Mouse (Mus musculus) right cerebral cortex, adult 2 months (tissue): Measurements from ENCODE around the gene Bglap3.
A peak's percentile ranks its signal among the peaks of the same experiment; 100 is the strongest.
"Not testable (repeated sequence)": the region's sequence is repeated elsewhere in the genome, so short reads cannot be mapped to it uniquely, and the experiment has no call there.

ENCODE experiments used
- DNase-seq, 2 experiments: peaks; one replicate each; pipeline ENCODE4 v3.0.0; 2021 to 2022; ENCODE audit warnings: low spot score in 2 of 2

Gene Bglap3

DNA sequence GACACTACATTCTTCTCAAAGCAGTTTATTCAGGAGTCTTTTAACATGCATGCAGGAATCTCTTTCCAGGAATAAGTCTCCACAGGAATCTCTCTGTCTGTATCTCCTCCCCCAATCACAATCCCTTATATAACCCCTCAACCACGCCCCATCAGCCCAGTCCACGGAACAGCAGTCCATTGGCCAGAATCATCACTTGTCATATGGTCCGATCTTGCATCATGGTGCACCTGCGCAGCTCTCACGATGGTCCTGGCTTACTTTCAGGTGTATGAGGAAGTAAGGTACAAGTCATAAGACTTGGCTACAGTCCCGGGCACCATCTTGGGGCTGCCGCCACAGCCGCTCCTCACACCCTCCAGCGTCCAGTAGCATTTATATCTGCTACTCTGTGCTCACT lies at the start of gene Bglap3:
Gene Bglap3, minus strand, starts transcription at position 101 of the 400 bp plus-strand sequence.
- not testable (repeated sequence) for DNase-seq

GRCm38 (mm10) chr3:88422020-88422720 lies 49.6 kb upstream of the Bglap3 start:
- DNase-seq, result peak in 1 of 2 experiments; percentile 34

DNA sequence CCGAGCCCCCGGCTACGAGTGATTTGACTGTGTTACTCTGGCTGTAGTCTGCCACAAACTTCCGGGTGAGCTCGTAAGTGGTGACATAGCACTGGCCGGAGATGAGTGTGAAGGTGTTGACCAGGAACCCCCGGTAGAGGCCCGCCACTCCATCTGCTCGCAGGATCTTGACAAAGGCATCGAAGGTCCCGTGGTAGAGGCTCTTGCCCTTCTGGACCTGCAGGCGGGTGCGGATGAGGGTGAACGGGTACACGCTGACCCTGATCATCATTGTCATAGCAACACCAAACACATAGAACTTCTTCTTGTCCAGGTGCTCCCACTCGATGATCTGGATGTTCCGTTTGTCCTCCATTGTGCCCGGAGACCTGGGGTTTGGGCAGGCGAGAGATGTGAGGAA lies 48.2 kb upstream of the Bglap3 start:
- DNase-seq, result no peak

GRCm38 (mm10) chr3:88418016-88418415 lies 45.5 kb upstream of the Bglap3 start:
- no peak for DNase-seq

- DNase-seq, result no peak
These were observed 43.1 kb upstream of the Bglap3 start for GRCm38 (mm10) chr3:88415668-88416067.

DNA sequence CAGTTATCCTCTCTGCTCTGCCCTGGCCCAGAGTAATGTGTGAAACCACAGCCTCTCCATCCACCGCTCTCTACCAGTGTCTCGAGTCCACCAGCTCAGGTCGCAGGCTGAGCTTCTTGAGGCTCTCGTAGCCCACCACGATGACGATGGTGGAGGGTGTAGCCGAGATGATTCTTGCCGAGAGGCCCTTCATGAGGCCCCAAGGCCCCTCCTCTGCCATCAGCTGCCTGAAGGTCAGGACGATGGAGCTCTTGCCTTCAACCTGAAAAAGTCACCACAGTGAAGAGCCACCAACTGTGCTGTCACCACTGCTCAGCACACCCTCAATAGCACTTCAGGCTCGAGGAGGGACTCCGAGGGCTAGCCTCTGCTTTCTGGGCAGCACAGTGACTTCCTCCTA lies 40.1 kb upstream of the Bglap3 start:
- DNase-seq, result no peak

GRCm38 (mm10) chr3:88411681-88412080 lies 39.1 kb upstream of the Bglap3 start:
- DNase-seq, result no peak

GRCm38 (mm10) chr3:88410645-88411031 lies 38.1 kb upstream of the Bglap3 start:
- DNase-seq, result no peak

GRCm38 (mm10) chr3:88409741-88410644 lies 37.5 kb upstream of the Bglap3 start, which contains the start of gene Pmf1:
Gene Pmf1 (minus strand): TSS chr3:88410331.
- peak; percentile 85 to 89 for DNase-seq

DNA sequence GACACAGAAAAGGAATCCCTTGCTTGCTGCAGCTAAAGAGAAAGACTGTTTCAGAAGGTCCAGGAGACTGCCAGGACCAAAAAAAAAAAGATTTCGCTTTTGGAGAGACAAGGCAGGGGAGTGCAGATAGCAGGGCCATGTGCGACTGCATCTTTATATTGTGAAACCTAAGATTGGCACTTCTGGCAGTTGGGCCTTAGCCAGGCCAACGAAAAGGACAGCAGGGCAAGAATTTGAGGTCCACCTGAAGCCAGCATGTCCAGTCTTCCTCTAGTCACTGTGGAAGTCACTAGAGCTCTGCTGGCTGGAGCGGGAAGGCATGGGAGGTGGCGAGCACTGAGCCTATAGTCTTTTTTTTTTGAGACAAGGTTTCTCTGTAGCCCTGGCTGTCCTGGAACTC lies 36.4 kb upstream of the Bglap3 start:
- no peak for DNase-seq

DNA sequence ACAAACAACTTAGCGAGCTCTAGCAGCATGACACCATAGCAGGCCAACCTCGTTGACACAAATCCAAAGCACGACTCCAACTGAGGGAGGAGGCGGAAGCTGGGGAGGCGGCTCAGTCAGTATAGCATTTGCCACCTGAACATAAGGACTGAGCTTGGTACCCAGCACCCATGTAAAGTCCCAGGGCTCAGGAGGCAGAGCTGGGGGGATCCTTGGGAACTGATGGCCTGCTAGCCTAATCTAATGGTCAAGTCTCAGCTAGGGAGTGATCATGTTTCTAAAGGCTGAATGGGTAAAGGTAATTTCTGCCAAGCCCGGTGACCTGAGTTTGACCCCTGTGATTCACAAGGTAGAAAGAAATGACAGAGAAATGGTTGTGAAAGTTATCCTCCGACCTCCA lies 35.0 kb upstream of the Bglap3 start:
- DNase-seq, result no peak

DNA sequence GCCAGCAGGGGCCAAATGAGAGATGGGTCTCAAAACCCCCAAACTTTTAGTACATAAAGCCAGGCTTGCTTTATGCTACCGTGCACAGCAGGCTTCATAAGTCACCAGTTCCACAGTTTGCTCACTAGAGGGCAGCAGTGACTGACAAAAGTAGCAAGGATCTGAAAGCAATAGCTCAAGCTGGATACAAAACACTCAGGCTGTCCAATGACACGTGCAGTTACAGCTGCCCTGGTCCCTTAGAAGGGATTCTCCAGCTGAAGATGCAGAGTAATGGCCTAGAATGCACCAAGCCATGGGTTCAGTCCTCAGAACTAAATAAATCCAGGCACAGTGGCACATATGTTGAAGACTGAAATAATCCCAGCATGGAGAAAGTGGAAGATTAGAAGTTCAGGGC lies 34.5 kb upstream of the Bglap3 start:
- peak; percentile 75 to 77 for DNase-seq

GRCm38 (mm10) chr3:88403522-88404230 lies 31.1 kb upstream of the Bglap3 start:
- no peak for DNase-seq

DNA sequence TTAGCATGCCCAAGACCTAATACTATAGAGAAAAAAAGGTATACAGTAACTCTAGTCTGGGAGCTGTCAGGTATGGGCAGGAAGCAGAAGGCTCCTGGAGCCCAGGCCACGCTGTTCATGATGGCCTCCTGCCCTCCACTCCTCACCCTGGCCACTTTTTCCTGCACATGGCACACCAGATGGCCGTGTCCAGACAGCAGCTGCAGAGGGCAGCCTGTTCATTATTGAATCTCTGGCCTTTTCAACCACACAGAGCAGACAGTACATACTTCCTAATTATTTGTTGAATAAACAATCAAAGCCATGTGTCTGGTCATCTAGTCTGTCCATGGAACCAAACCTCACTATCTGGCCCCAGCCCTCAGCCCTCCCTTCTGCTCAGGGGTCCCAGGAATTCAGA lies 26.1 kb upstream of the Bglap3 start:
- DNase-seq, result no peak

DNA sequence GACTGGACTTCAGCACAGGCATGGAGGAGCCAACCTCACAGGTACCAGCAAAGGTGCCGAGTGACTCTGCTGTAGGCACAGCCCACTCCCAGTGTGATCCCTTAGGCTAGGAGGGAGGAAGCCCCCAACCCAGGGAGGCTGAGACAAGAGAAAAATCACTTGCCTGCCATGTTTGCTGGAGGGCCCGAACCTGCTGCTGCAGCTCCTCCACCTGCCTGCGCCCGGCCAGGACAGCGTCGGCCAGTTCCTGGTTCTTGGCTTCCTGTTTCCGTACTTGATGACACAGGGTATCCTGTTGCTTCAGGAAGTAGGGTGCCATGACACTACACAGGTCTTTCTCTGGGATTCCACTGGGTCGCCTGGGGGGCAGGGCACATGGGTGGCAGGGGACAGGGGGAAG lies 23.2 kb upstream of the Bglap3 start:
- no peak for DNase-seq

DNA sequence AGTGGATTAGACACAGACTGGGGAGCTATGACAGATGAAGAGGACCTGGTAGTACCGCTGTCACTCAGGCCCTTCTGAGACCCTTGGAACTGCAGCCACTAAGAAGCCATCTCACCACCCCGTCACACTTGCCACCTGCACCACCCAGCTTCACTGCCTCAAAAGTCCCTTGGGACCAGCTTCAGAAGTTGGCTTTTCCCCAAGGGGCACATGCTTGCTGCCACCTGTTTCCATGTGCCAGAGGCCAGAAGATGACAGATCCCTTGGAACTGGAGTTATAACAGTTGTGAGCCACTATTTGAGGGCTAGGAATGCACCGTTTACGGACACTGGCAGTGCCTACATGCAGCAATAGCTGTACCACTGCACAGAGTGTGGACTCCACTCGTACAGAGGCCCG lies 22.7 kb upstream of the Bglap3 start:
- no peak for DNase-seq

- DNase-seq, result no peak
These were observed 21.3 kb upstream of the Bglap3 start for GRCm38 (mm10) chr3:88393776-88394375.

DNA sequence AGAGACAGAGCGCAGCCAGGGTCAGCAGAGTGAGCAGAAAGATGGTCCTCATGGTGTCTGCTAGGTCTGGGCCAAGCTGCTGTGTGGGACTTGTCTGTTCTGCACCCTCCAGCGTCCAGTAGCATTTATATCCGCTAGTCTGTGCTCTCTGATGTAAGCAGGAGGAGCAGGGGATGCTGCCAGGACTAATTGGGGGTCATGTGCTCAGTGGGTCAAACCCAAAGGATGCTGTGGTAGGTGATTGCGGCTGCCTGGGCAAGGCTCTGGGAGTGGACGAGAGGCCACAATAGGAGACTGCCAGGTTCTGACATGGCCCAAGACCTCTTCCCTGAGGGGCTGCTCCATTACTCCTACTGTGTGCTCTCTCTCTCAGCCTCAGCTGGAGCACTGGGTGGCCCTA lies 11.8 kb upstream of the Bglap3 start, which contains the start of gene Bglap:
Gene Bglap, minus strand, starts transcription at position 101 of the 400 bp plus-strand sequence.
- DNase-seq, result no peak

DNA sequence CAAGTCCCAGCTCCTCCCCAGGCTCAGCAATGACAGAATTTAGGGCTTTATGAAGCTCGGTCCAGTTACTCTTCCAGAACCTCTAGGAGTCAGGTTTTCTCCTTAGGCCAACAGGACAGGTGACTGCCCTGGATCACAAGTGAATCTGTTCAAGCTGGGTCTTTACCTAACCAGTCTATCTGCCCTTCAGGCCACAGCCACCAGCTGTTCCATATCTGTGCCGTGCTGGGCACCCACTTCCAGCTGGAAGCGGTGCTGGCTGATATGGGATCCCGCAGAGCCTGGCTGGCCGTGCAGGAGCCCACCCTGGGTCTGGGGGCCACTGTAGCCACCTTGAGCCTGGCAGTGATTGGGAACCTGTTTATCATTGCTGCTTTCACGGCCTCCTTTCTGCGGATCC lies 9.8 kb upstream of the Bglap3 start:
- not testable (repeated sequence) for DNase-seq

DNA sequence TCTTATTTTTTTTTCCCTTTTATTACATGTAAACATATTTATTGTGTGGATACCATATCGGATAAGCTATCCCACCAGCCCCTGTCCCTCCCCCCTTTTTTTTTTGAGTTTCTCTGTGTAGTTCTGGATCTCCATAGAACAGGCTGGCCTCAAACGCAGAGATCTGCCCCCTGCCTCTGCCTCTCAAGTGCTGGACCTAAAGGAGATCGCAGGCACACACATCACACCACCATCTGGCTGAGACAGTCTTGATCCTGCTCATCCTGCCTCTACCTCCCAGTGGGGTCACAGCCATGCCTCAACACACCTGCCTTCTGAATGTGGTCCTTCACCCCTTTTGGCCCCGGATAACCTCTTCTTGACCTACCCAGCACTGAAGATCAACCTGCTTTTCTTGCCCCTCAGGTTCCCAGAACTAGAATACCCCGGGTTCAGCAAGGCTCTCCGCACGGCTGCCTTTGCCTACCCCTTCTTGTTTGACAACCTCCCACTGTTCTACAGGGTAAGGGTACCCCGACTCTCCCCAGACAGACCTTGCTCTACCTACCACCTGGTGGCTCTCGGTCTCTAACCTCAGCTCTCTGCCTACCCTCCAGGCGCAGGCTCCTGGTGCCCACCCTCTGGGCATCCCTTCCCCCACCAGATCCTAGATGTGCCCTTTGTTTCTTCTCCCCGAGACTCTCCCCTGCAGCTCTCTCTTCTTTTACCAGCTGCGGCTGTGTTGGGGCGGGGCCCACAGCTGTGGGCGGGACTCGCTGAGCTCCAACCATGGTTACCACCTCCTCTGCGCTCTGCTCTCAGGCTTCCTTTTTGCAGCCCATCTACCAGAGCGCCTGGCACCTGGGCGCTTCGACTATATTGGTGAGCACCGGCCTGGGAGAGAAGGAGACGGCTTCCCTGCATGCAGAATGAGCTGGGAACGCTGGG lies 9.1 kb upstream of the Bglap3 start:
- not testable (repeated sequence) for DNase-seq

- not testable (repeated sequence) for DNase-seq
These were observed 6.1 kb upstream of the Bglap3 start, which contains the start of gene Bglap2 for GRCm38 (mm10) chr3:88378599-88378998. Gene Bglap2 (minus strand): TSS chr3:88378699.
